Mouse (Mus musculus): ENCODE data around the gene Pdcd2l.

Gene Pdcd2l

GRCm38 (mm10) chr7:34196132-34197128 lies at the start of gene Pdcd2l:
Pdcd2l (minus strand) TSS chr7:34196661.
- peak; percentile 96 to 97 for DNase-seq (ENCODE audit: low spot score in 2 of 2)

- DNase-seq (ENCODE audit: low spot score in 2 of 2): peak in 1 of 2 experiments; percentile 50
Observed at GRCm38 (mm10) chr7:34242176-34242575, 45.7 kb upstream of the Pdcd2l start.

- DNase-seq (ENCODE audit: low spot score in 2 of 2): no peak
Observed at GRCm38 (mm10) chr7:34238086-34238485, 41.6 kb upstream of the Pdcd2l start.

- no peak for DNase-seq (ENCODE audit: low spot score in 2 of 2)
Observed at GRCm38 (mm10) chr7:34235602-34236001, 39.1 kb upstream of the Pdcd2l start.

GRCm38 (mm10) chr7:34234610-34235561 lies 38.4 kb upstream of the Pdcd2l start:
- no peak for DNase-seq (ENCODE audit: low spot score in 2 of 2)

GRCm38 (mm10) chr7:34233909-34234609 lies 37.6 kb upstream of the Pdcd2l start:
- peak; percentile 100 for DNase-seq (ENCODE audit: low spot score in 2 of 2)

GRCm38 (mm10) chr7:34232785-34233725 lies 36.6 kb upstream of the Pdcd2l start:
- no peak for DNase-seq (ENCODE audit: low spot score in 2 of 2)

- peak; percentile 88 to 89 for DNase-seq (ENCODE audit: low spot score in 2 of 2)
Observed at GRCm38 (mm10) chr7:34230116-34230515, 33.7 kb upstream of the Pdcd2l start, which contains the start of gene Gpi1. Gpi1 (minus strand) TSS chr7:34230336.

- peak; percentile 74 to 77 for DNase-seq (ENCODE audit: low spot score in 2 of 2)
Observed at GRCm38 (mm10) chr7:34229691-34230111, 33.2 kb upstream of the Pdcd2l start.

- DNase-seq (ENCODE audit: low spot score in 2 of 2): no peak
Observed at GRCm38 (mm10) chr7:34229153-34229552, 32.7 kb upstream of the Pdcd2l start.

- no peak for DNase-seq (ENCODE audit: low spot score in 2 of 2)
Observed at GRCm38 (mm10) chr7:34228641-34229040, 32.2 kb upstream of the Pdcd2l start.

- peak in 1 of 2 experiments; percentile 22 for DNase-seq (ENCODE audit: low spot score in 2 of 2)
Observed at GRCm38 (mm10) chr7:34226846-34227245, 30.4 kb upstream of the Pdcd2l start.

- DNase-seq (ENCODE audit: low spot score in 2 of 2): peak in 1 of 2 experiments; percentile 56
Observed at GRCm38 (mm10) chr7:34226086-34226485, 29.6 kb upstream of the Pdcd2l start.

- DNase-seq (ENCODE audit: low spot score in 2 of 2): no peak
Observed at GRCm38 (mm10) chr7:34224308-34224707, 27.8 kb upstream of the Pdcd2l start.

- no peak for DNase-seq (ENCODE audit: low spot score in 2 of 2)
Observed at GRCm38 (mm10) chr7:34222340-34222739, 25.9 kb upstream of the Pdcd2l start.

GRCm38 (mm10) chr7:34221594-34222250 lies 25.3 kb upstream of the Pdcd2l start:
- no peak for DNase-seq (ENCODE audit: low spot score in 2 of 2)

GRCm38 (mm10) chr7:34218496-34218895 lies 22.0 kb upstream of the Pdcd2l start:
- no peak for DNase-seq (ENCODE audit: low spot score in 2 of 2)

GRCm38 (mm10) chr7:34216474-34216873 lies 20.0 kb upstream of the Pdcd2l start:
- no peak for DNase-seq (ENCODE audit: low spot score in 2 of 2)

GRCm38 (mm10) chr7:34215481-34215880 lies 19.0 kb upstream of the Pdcd2l start:
- no peak for DNase-seq (ENCODE audit: low spot score in 2 of 2)

- DNase-seq (ENCODE audit: low spot score in 2 of 2): no peak
Observed at GRCm38 (mm10) chr7:34214644-34215043, 18.2 kb upstream of the Pdcd2l start.
